Mouse (Mus musculus) neural tube, embryonic 13.5 days (tissue): ENCODE data around the gene Ltbp1. TPM values are rescaled to one million over a fixed set of nuclear protein-coding genes. Genes with fewer than 3 reads are reported as not detected.

Experiments
- ATAC-seq: fragments of 200-750 bp; cut with Nextera tagmentation; 2 replicates; pipeline ENCODE4 v1.8.0; 2017; ENCODE audit warnings: low read depth, mild to moderate bottlenecking, moderate TSS enrichment, moderate library complexity
- H3K27ac ChIP-seq: fragments of 300-500 bp; sonication (generic); replicated peaks from 2 replicates; pipeline ENCODE4 v1.5.1; 2015; ENCODE audit warnings: moderate library complexity, mild to moderate bottlenecking, inconsistent platforms
- H3K27me3 ChIP-seq: fragments of 300-500 bp; sonication (generic); 2 replicates; pipeline ENCODE4 v1.6.1; 2015; ENCODE audit warnings: mild to moderate bottlenecking, inconsistent platforms
- H3K36me3 ChIP-seq: fragments of 300-500 bp; sonication (generic); 2 replicates; pipeline ENCODE4 v1.6.1; 2015; ENCODE audit warnings: mild to moderate bottlenecking, inconsistent platforms
- H3K4me1 ChIP-seq: fragments of 300-500 bp; sonication (generic); replicated peaks from 2 replicates; pipeline ENCODE4 v1.6.1; 2015; ENCODE audit warnings: inconsistent platforms
- H3K4me2 ChIP-seq: fragments of 300-500 bp; sonication (generic); 2 replicates; pipeline ENCODE4 v1.6.1; 2015; ENCODE audit warnings: inconsistent platforms, mild to moderate bottlenecking, moderate library complexity
- H3K4me3 ChIP-seq: fragments of 300-500 bp; sonication (generic); 2 replicates; pipeline ENCODE4 v1.5.1; 2015; ENCODE audit warnings: mild to moderate bottlenecking, inconsistent platforms
- H3K9ac ChIP-seq: fragments of 300-500 bp; sonication (generic); 2 replicates; pipeline ENCODE4 v1.6.1; 2015; ENCODE audit warnings: moderate library complexity, mild to moderate bottlenecking, inconsistent platforms
- H3K9me3 ChIP-seq: fragments of 300-500 bp; sonication (generic); 2 replicates; pipeline ENCODE4 v1.6.1; 2016; ENCODE audit warnings: inconsistent platforms
- WGBS: fragments of 180-500 bp; shearing (Covaris S2); methylation state at CpG from one replicate; pipeline ENCODE4 v1.1.7; 2015; 5-methylcytosine and 5-hydroxymethylcytosine counted together
- polyA plus RNA-seq: library from polyadenylated mRNA; unstranded; fragments of >200 nt; fragmentation: Nextera tagmentation; extraction: Ambion mirVana; gene quantifications from 2 replicates; pipeline ENCODE4 v1.2.1, GENCODE M21; 2015

The Ltbp1 gene
- polyA plus RNA-seq, 1 experiment from 2014 or later = 2.9 TPM

- WGBS = 80% methylated on average over 3 of the region's 3 CpGs
- no peak overlapping the region for H3K9ac ChIP-seq
- no peaks in the 10 kb centered on the region for H3K4me1 ChIP-seq
- no peak for ATAC-seq
- H3K27ac ChIP-seq = no peak overlapping the region
- H3K36me3 ChIP-seq = no peaks in the 10 kb centered on the region
- no peak overlapping the region for H3K4me2 ChIP-seq
- no peaks in the 10 kb centered on the region for H3K27me3 ChIP-seq
- no peaks in the 10 kb centered on the region for H3K9me3 ChIP-seq
- no peak overlapping the region for H3K4me3 ChIP-seq
Measured at GRCm38 (mm10) chr17:75416861-75417260, 411.5 kb downstream of the Ltbp1 start.

GRCm38 (mm10) chr17:75434152-75434551, 428.8 kb downstream of the Ltbp1 start:
- 89% methylated on average over 2 of the region's 2 CpGs for WGBS
- Histone ChIP-seq H3K4me2 (no peak overlapping the region), H3K36me3 (no peaks in the 10 kb centered on the region)

GRCm38 (mm10) chr17:75434871-75435270, 429.5 kb downstream of the Ltbp1 start:
- WGBS = 88% methylated on average over 3 of the region's 3 CpGs
- ATAC-seq = no peak

More at GRCm38 (mm10) chr17:75434152-75434551, 428.8 kb downstream of the Ltbp1 start:
- ATAC-seq = no peak
- no peak overlapping the region for H3K9ac ChIP-seq
- no peak overlapping the region for H3K4me3 ChIP-seq
- no peak overlapping the region for H3K27ac ChIP-seq
- H3K9me3 ChIP-seq = no peaks in the 10 kb centered on the region
- H3K4me1 ChIP-seq = no peaks in the 10 kb centered on the region
- no peaks in the 10 kb centered on the region for H3K27me3 ChIP-seq

GRCm38 (mm10) chr17:75435599-75435998, 430.2 kb downstream of the Ltbp1 start, which contains the start of gene Rasgrp3:
Gene Rasgrp3 (plus strand): TSS chr17:75435896.
- Histone ChIP-seq H3K27ac (peak within 1 kb of the TSS; percentile 43), H3K4me1 (peaks cover 4% of the 10 kb centered on the region; the same call in 1 of the 2 replicates), H3K27me3 (no peaks in the 10 kb centered on the region), H3K4me3 (peak within 1 kb of the TSS; percentile 19), H3K36me3 (no peaks in the 10 kb centered on the region), H3K9ac (no peak within 1 kb of the TSS), H3K9me3 (no peaks in the 10 kb centered on the region), H3K4me2 (no peak within 1 kb of the TSS)
- no peak for ATAC-seq
- WGBS = 63% methylated on average over 6 of the region's 6 CpGs

More at GRCm38 (mm10) chr17:75434871-75435270, 429.5 kb downstream of the Ltbp1 start:
- Histone ChIP-seq H3K27me3 (no peaks in the 10 kb centered on the region), H3K27ac (no peak overlapping the region), H3K4me3 (no peak overlapping the region), H3K9me3 (no peaks in the 10 kb centered on the region), H3K4me2 (no peak overlapping the region), H3K4me1 (no peaks in the 10 kb centered on the region), H3K9ac (no peak overlapping the region), H3K36me3 (no peaks in the 10 kb centered on the region)

GRCm38 (mm10) chr17:75436095-75436494, 430.7 kb downstream of the Ltbp1 start:
- Histone ChIP-seq H3K4me1 (peaks cover 8% of the 10 kb centered on the region), H3K36me3 (no peaks in the 10 kb centered on the region), H3K27me3 (no peaks in the 10 kb centered on the region), H3K4me3 (peak overlapping the region; percentile 19), H3K9me3 (no peaks in the 10 kb centered on the region), H3K27ac (peak overlapping the region; percentile 43; the same call in 1 of the 2 replicates), H3K4me2 (no peak overlapping the region), H3K9ac (no peak overlapping the region)
- ATAC-seq = no peak
- WGBS = 79% methylated on average over 8 of the region's 8 CpGs

- WGBS = 82% methylated on average over 6 of the region's 6 CpGs
- Histone ChIP-seq H3K9ac (no peak overlapping the region), H3K9me3 (no peaks in the 10 kb centered on the region), H3K4me2 (no peak overlapping the region), H3K4me1 (peaks cover 13% of the 10 kb centered on the region), H3K4me3 (peak overlapping the region; percentile 19), H3K27ac (peak overlapping the region; percentile 28; the same call in 1 of the 2 replicates), H3K36me3 (no peaks in the 10 kb centered on the region), H3K27me3 (no peaks in the 10 kb centered on the region)
- ATAC-seq = no peak
Measured at GRCm38 (mm10) chr17:75436819-75437218, 431.5 kb downstream of the Ltbp1 start.

GRCm38 (mm10) chr17:75437239-75437750, 431.9 kb downstream of the Ltbp1 start:
- no peak for ATAC-seq
- no peak overlapping the region for H3K9ac ChIP-seq
- peak overlapping the region; percentile 19; the same call in 1 of the 2 replicates for H3K4me3 ChIP-seq
- H3K4me1 ChIP-seq = peaks cover 18% of the 10 kb centered on the region
- H3K27me3 ChIP-seq = no peaks in the 10 kb centered on the region
- 74% methylated on average over 11 of the region's 11 CpGs for WGBS
- no peaks in the 10 kb centered on the region for H3K9me3 ChIP-seq
- no peak overlapping the region; the same call in 1 of the 2 replicates for H3K27ac ChIP-seq
- H3K4me2 ChIP-seq = peak overlapping the region; percentile 5; the same call in 1 of the 2 replicates
- H3K36me3 ChIP-seq = no peaks in the 10 kb centered on the region

GRCm38 (mm10) chr17:75438162-75438561, 432.8 kb downstream of the Ltbp1 start:
- Histone ChIP-seq H3K27ac (no peak overlapping the region), H3K9ac (no peak overlapping the region), H3K4me2 (no peak overlapping the region), H3K9me3 (no peaks in the 10 kb centered on the region), H3K4me1 (peaks cover 21% of the 10 kb centered on the region), H3K27me3 (no peaks in the 10 kb centered on the region), H3K4me3 (no peak overlapping the region), H3K36me3 (no peaks in the 10 kb centered on the region)
- WGBS = 72% methylated on average over 5 of the region's 5 CpGs
- ATAC-seq = no peak

- no peak overlapping the region for H3K4me3 ChIP-seq
- no peak overlapping the region for H3K9ac ChIP-seq
- no peaks in the 10 kb centered on the region for H3K36me3 ChIP-seq
- no peak overlapping the region for H3K4me2 ChIP-seq
- no peaks in the 10 kb centered on the region for H3K9me3 ChIP-seq
- peaks cover 24% of the 10 kb centered on the region for H3K4me1 ChIP-seq
- no peaks in the 10 kb centered on the region for H3K27me3 ChIP-seq
- 83% methylated on average over 14 of the region's 14 CpGs for WGBS
- ATAC-seq = no peak
- no peak overlapping the region for H3K27ac ChIP-seq
Measured at GRCm38 (mm10) chr17:75439062-75439461, 433.7 kb downstream of the Ltbp1 start.

GRCm38 (mm10) chr17:75440619-75441018, 435.3 kb downstream of the Ltbp1 start:
- Histone ChIP-seq H3K36me3 (no peaks in the 10 kb centered on the region), H3K4me3 (no peak overlapping the region), H3K27ac (peak overlapping the region; percentile 72), H3K9me3 (no peaks in the 10 kb centered on the region), H3K4me2 (no peak overlapping the region), H3K4me1 (peaks cover 24% of the 10 kb centered on the region), H3K9ac (no peak overlapping the region), H3K27me3 (no peaks in the 10 kb centered on the region)
- 0 out of 2 replicates have a peak, but pooled peaks have one; percentile 32 for ATAC-seq
- WGBS = 36% methylated on average over 7 of the region's 7 CpGs

- Histone ChIP-seq H3K27me3 (no peaks in the 10 kb centered on the region), H3K27ac (peak overlapping the region; percentile 72), H3K9me3 (no peaks in the 10 kb centered on the region), H3K4me3 (no peak overlapping the region), H3K36me3 (no peaks in the 10 kb centered on the region), H3K9ac (no peak overlapping the region), H3K4me2 (no peak overlapping the region), H3K4me1 (peaks cover 24% of the 10 kb centered on the region)
- WGBS = 45% methylated on average over 5 of the region's 5 CpGs
- ATAC-seq = peak; percentile 90
Measured at GRCm38 (mm10) chr17:75441260-75441830, 436.0 kb downstream of the Ltbp1 start.
